Mouse (Mus musculus) left cerebral cortex, postnatal 10 days (tissue): ENCODE results near the gene Dnase1l2. TPM values are rescaled to one million over a fixed set of nuclear protein-coding genes. Genes with fewer than 3 reads are reported as not detected.

Source experiments
- DNase-seq, 2 experiments: peaks; one replicate each; pipeline ENCODE4 v3.0.0; 2021 to 2022; ENCODE audit warnings: low spot score in 2 of 2, mixed read lengths in 1 of 2; ENCODE audit errors: extremely low spot score in 1 of 2
- intact Hi-C: fragments of 180-260 bp; cut with DNase I; formaldehyde crosslinking; loops from one replicate; pipeline ENCODE4 v1.15.1; 2025
- total RNA-seq, 2 experiments: library from RNA; stranded (reverse); gene quantifications; 2 replicates each; pipeline ENCODE4 v1.2.3; 2021

The Dnase1l2 gene
- total RNA-seq, 2 experiments from 2014 or later, result 5.7 to 6.5 TPM

DNA sequence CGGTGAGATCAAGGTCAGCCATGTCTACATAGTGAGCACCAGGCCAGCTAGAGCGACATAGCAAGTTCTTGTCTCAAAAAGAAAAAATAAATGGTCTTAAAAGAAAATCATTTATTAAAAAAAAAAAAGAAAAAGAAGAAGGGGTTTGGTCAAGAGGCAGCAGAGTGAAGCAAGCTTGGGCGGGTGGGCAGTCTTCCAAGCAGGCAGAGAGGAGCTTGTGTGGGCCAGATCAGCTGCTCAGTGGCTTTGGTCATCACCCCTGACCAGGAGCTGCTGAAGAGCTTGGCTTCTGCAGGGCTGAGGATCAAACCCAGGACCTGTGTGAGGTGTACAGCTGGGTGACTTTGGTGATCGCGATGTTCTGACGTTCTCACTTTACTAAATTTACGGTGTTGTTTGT is 48.4 kb downstream of the Dnase1l2 start:
- DNase-seq, result no peak
- intact Hi-C loops, result no loop called here

DNA sequence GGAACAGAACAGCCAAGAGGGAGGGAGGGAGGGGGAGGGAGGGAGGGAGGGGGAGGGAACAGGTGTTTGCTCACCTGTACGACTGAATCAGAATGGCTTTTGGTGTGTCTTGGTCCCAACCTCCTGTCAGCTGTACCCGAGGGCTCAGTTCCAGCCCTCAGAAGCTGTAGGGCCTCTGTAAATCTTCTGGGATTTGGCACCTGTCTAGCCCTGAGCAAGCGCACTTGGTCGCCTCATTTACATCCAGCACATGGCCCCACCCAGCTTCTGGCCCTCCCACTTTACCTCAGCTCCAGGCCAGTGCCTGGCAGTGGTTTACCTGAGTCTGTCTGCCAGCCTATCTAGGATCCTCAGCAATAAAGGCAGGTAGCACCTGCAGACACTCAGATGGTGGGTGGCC is 49.4 kb downstream of the Dnase1l2 start:
- intact Hi-C loops, result no loop called here
- DNase-seq, result no peak

GRCm38 (mm10) chr17:24391149-24391548 is 51.8 kb downstream of the Dnase1l2 start:
- intact Hi-C loops, result no loop called here
- DNase-seq, result no peak

Other genes with a start within 250 kb of the Dnase1l2 start
- gene Tbc1d24, start 237.5 kb downstream of the Dnase1l2 start, total RNA-seq, result 10 to 100 TPM; 70.4 to 74.8 TPM
- gene Ntn3, start 233.6 kb downstream of the Dnase1l2 start, total RNA-seq, result 10 to 100 TPM; 13.1 to 14.4 TPM
- 10 to 100 TPM in 1 of 2 experiments, 1 to 10 TPM in 1; 8.9 to 10.4 TPM for gene Tedc2, start 222.3 kb downstream of the Dnase1l2 start, total RNA-seq
- gene Ccnf, start 191.6 kb downstream of the Dnase1l2 start, total RNA-seq, result 1 to 10 TPM; 6.2 to 7.2 TPM
- 1 to 10 TPM; 1.1 TPM for gene Abca17, start 92.0 kb downstream of the Dnase1l2 start, total RNA-seq
- 100 to 1,000 TPM; 129 to 135 TPM for gene Abca3, start 91.2 kb downstream of the Dnase1l2 start, total RNA-seq
- gene Rnps1, start 28.5 kb downstream of the Dnase1l2 start, total RNA-seq, result 100 to 1,000 TPM; 164 to 166 TPM
- gene Eci1, start 16.5 kb downstream of the Dnase1l2 start, total RNA-seq, result 10 to 100 TPM; 15.1 to 16.9 TPM
- gene E4f1, start 27.2 kb upstream of the Dnase1l2 start, total RNA-seq, result 10 to 100 TPM; 30.8 to 31.3 TPM
- gene Pgp, start 27.3 kb upstream of the Dnase1l2 start, total RNA-seq, result 10 to 100 TPM; 66.4 to 66.7 TPM
- gene Bricd5, start 30.8 kb upstream of the Dnase1l2 start, total RNA-seq, result 1 to 10 TPM in 1 of 2 experiments, under 1 TPM in 1; 0.88 to 1.4 TPM
- 10 to 100 TPM; 31.6 to 37.4 TPM for gene Mlst8, start 36.0 kb upstream of the Dnase1l2 start, total RNA-seq
- 100 to 1,000 TPM; 161 to 162 TPM for gene Caskin1, start 45.5 kb upstream of the Dnase1l2 start, total RNA-seq
- gene Traf7, start 84.8 kb upstream of the Dnase1l2 start, total RNA-seq, result 100 to 1,000 TPM; 105 to 107 TPM
- gene Rab26, start 91.1 kb upstream of the Dnase1l2 start, total RNA-seq, result 10 to 100 TPM; 22.6 to 29.8 TPM
- 10 to 100 TPM; 60.8 to 66.7 TPM for gene Pkd1, start 106.7 kb upstream of the Dnase1l2 start, total RNA-seq
- gene Tsc2, start 189.5 kb upstream of the Dnase1l2 start, total RNA-seq, result 100 to 1,000 TPM; 130 to 143 TPM
- gene Nthl1, start 189.6 kb upstream of the Dnase1l2 start, total RNA-seq, result 1 to 10 TPM; 4.6 to 5.9 TPM
- gene Slc9a3r2, start 207.2 kb upstream of the Dnase1l2 start, total RNA-seq, result 10 to 100 TPM; 55.0 to 55.2 TPM
- not detected for gene Npw, start 215.4 kb upstream of the Dnase1l2 start, total RNA-seq
- 10 to 100 TPM; 37.2 to 38.1 TPM for gene Zfp598, start 226.6 kb upstream of the Dnase1l2 start, total RNA-seq
- 100 to 1,000 TPM; 248 to 254 TPM for gene Syngr3, start 246.8 kb upstream of the Dnase1l2 start, total RNA-seq